Mouse (Mus musculus): ENCODE results near the gene Ces1b.

The Ces1b gene

DNA sequence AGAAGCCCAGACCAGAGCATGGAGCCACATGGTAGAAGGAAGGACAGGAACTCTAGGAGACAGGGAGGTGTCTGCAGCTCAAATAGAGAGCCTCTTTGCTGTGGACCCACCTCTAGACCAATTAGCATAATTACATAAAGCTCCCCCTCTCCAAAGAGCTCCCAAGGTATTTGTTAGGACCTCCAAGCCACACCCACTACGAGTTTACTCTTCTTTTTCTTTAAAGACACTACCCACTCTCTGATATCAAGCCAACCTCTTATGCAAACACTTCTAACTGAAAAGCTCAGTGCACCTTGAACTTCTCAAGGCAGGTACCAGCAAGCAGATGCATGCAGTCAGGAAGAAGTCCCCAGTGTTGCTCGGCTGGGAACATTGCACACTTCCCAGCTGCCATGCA is at the start of gene Ces1b:
TSS of gene Ces1b (minus strand) at position 131 of the 400 bp plus-strand sequence.
- DNase-seq = no peak

DNA sequence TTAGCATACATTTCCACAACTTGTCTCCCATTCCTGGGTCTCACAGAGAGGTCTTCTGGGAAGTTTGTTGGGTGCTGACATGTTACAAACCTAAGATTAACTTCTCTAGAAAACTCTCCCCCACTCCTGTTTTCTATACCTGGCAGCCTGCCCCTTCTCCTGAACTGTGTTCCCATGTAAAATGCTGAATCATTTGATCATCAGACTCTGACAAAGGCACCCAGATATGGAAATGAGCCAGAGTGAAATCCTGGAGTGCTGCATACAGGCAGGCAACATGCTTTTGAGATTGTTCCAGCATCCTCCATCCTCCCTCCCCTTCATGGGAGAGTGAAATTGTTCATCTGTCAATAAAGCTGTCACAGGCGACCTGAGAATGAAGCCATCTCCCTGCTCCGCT is 46.7 kb upstream of the Ces1b start:
- no peak for DNase-seq

DNA sequence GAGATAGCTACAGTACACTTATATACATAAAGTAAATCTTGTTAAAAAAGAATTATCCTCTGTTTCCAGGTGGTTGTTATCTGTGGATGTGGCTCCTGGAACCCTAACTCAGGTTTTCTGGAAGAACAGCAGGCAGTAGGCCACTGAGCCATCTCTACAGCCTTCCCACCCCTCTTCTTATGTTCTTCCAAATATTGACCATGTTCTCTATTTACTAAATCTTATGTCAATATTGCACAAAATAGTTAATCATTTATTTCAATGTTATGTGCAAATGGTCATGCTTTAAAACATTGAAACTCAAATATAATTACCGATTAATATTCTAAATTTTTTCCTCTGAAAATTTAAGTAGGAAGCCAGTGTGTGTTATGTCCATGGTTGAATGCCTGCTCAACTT is 42.2 kb upstream of the Ces1b start:
- DNase-seq = no peak

DNA sequence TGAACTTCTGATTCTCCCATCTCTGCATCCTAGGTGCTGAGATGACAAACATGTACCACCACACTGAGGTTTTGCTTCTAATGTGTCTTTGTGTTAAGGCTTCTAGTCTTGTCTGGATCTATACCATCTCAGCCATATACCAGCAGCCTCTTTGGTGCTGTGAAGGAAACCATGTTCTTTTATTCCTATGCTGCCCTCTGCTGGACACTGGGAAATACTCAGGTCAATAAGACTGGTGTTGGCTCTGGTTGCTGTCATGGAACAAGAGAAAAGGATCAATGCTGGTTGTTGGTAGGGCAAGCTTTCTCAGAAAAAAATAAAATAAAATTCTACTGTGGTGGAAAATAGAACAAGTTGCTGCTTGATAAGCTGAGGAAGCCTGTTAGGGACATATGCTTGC is 15.6 kb upstream of the Ces1b start:
- DNase-seq = no peak

DNA sequence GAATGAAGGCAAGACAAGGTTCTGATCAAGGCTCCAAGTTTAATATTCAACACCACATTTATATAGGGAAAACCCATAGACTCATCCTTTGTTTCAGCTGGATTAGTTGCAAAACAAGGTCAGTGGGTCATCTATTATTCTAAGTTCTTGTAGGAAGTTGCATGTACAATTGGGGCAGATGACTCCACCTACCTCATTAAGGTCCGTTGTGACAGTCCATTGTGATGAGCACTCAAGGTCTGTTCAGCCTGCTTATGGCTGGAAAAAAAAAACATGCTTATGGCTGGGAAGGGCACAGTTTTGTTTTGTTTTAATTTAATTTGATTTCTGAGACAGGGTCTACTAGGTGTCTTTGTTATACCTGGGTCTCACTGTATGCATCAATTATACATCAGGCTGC is 11.5 kb upstream of the Ces1b start:
- no peak for DNase-seq

DNA sequence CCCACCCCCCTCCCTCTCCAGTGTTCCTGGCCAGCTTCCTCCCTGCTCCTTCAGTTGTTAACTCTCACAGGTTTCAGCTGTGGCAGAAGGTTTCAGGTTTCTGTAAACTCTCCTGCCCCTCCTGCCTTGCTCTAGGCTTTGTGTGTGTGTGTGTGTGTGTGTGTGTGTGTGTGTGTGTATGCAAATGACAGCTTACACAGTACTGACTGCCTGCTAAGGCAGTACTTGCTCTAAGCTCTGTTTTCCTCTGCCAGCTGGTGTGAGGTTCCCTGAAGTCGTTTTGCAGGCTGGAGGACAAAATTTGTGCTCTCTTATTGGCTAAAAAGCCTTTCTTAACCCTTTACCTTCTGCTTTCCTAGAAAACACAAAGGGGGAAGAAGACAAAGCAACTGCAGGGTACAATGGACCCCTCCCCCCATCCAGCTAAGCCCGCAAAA is 8.9 kb upstream of the Ces1b start:
- no peak for DNase-seq

DNA sequence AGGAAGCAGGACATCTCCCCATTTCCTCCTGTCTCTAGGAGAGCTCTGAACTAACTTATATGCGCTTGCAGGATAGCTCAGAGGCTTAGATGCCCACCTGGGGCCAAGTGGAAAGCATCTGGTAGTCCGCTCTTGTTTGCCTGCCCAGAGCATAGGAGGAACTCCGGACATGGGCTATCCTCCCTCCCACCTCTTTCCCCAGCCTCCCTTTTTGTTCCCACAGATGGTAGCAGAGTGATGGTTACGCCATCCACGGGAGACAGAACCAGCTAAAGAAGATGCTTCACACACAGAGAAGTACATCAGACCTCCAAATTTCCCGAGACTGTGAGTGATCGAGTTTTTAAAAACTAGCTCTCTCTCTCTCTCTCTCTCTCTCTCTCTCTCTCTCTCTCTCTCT is 8.4 kb upstream of the Ces1b start:
- DNase-seq = no peak

DNA sequence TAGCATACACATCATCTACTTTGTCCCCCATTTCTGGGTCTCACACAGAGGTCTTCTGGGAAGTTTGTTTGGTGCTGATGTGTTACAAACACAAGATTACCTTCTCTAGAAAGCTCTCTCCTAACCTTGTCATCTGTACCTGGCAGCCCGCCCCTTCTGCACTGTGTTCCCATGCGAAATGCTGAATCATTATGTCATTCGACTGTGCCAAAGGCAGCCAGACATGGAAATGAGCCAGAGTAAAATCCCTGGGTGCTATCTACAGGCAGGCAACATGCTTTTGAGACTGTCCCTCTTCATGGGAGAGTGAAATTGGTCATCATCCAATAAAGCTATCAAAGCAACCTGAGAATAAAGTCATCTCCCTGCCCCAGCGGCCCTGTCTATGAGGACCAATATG is 4.6 kb downstream of the Ces1b start:
- no peak for DNase-seq

DNA sequence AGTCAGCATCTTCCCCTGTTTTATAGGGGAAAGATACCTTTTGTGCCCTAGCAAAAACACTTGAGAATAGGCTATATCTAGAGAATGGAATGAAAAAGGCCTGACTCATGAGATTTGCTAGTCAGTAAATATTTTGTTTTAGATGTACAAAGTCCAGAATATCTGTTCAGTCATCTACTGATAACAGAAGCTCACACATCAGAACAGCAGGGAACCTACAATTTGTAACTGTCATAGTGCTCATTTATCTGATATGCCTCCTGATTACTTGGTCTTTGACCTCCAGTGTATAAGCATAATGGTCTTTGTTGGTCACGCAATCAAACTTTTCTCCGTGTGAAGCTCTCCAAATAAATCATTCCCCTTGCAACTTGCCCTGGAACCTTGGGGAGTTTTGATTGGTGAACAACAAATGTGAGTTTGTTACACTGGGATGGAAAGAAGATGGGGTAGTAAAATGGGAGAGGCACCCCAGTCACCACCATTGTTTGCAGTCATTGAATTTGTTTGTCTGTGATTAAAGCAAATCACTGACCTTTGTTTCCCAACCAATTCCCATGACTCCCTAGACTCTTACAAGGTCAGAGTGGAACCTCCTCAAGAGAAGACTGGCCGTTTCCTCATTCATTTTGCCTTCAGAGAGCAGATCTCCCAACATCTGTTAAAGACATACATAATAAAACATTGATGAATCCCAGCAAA is 16.2 kb downstream of the Ces1b start:
- DNase-seq = no peak

DNA sequence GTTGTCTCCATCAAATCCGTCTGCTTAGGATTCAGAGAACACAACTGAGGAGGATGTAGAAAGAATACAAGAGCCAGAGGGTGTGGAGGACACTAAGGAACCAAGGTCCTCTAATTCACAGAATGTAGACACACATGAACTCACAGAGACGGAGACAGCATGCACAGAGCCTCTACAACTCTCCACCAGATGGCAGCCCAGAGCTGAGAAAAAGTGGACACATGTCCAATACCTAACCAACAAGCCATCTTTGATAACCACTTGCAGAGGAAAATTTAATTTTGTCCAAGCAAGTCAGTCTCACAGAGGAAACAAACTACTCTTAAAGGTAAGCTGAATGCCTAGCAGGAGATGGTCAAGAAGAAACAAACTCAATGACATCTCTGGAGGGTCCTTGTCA is 20.6 kb downstream of the Ces1b start:
- peak in 1 of 2 experiments; percentile 1 for DNase-seq

DNA sequence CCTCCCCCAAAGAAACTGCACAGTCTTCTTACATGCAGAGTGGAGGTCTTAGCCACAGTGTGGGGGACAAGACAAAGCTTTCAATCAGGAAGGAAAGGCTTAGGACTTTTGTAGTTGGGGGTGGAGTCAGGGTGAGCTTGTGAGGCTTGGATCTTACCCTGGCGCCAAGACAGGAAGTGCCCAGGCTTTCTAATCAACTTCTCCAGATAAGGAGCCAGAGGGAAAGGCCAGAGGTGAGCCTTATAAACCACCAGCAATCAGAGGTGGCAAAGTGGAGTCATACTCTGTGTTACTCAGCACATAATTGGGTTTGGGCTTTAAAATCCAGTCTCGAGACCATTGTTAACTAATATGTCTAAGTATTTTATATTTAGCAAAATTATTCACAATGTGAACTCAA is 24.6 kb downstream of the Ces1b start:
- no peak for DNase-seq

DNA sequence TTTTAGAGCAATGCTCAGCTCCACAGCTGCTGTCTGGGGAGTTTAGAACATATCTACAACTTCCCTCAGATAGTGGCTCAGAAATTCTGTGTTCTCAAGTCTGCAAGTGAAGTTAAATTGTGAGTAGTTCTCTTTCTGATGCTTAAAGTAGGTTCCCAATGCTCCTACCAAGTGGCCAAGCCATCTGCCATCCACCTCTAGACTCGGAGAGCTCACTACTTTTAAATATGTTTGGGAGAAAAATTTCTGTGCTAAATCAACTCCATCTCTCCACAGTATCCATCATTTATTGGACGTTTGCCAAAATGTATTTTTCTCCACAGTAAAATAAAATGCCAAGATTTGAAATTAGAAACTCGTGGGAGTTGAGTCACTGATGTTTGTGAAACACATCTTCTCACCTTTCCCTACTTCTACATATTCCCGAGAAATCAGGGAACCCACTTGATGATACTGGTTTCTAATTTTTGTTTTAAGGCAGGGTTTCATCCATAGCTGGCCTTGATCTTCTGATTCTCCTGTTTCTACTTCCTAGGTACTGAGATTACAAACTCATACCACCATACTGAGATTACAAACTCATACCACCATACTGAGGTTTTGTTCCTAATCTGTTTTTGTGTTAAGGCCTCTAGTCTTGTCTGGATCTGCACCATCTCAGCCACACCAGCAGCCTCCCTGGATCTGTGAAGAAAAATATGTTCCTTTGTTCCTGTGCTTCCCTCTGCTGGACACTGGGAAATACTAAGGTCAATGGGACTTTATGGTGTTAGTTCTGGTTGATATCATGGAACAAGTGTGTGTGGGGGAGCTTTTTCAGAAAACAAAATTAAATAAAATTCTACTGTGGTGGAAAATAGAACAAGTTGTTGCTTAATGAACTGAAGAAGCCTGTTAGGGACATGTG is 31.1 kb downstream of the Ces1b start:
- no peak for DNase-seq

DNA sequence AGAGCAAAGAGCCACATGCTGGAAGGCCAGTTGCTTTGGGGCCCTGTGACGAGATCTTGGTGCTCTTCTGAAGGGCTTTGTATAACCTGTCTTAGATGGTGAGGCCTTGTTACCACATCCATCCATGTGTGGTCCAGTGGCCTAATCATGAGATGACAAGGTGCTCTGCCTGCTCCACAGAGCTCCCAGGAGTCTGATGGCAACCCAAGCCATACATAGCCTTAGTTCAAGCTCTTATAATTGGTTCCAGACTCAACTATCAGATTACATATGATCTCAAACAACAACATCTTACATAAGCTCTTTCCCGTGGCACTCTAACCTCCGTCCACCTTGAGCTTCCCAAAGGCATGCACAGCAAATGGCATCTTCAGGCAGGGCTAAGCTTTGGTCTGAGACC is 31.7 kb downstream of the Ces1b start, which contains the start of gene Ces1a:
TSS of gene Ces1a (minus strand) at position 101 of the 400 bp plus-strand sequence.
- no peak for DNase-seq

DNA sequence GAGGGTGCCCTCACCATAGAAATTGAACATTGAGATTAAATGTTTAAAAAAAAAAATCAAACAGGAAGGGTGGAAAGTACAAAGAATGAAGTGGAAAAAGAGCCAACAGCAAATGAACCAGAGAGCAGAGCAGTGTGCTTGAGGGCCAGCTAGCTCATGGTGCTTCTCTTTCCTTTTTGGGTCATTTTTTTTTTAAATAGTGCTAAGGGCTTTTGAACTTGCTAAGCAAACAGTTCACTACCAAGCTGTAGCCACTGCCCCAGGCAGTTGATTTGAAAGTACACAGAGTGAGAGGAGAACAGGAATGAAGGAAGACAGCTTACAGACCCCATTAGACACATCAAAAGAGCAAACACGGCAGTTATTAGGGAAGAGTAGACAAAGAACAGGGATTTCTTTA is 36.7 kb downstream of the Ces1b start:
- no peak for DNase-seq

DNA sequence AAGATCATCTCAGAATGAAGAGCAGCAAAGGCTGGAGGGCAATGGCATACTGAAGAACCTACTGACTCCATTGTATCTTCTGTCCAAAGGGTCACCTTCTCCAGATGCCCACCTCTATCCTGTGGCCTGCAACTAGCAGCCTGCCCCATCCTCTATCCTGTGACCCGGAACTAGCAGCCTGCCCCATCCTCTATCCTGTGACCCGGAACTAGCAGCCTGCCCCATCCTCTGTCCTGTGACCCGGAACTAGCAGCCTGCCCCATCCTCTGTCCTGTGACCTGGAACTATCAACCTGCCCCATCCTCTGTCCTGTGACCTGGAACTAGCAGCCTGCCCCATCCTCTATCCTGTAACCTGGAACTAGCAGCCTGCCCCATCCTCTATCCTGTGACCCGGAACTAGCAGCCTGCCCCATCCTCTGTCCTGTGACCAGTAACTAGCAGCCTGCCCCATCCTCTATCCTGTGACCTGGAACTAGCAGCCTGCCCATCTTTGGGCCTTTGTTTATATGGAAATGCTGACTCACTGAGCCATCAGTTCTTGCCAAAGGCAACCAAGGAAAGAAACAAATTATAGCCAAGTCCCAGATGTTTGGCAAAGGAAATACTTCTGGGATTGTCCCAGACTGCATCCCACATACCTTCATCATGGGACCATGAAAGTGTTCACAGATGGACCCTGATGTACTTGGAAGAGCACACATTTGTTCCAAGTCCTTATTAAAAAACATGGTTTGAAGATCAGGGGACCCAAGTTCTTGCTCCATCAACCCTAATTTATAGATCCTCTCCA is 38.8 kb downstream of the Ces1b start:
- DNase-seq = no peak

DNA sequence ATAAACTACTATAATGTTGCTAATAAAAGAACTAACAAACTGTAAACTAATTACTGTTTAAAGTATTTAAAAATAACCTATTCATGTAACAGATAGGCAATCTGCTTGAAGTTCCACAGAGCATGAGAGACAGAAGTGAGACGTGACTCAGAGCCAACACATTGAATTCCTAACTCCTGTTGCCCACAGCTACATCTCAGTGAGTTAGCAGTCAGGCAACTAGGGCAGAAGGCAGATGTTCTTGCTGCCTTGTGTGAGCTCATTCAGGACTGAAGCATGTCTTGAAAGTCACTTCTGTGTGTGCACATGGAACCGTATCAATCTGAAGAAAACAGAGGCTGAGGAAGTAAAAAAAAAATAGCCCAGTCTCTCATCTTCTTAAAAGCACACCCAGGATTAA is 39.6 kb downstream of the Ces1b start:
- no peak for DNase-seq

DNA sequence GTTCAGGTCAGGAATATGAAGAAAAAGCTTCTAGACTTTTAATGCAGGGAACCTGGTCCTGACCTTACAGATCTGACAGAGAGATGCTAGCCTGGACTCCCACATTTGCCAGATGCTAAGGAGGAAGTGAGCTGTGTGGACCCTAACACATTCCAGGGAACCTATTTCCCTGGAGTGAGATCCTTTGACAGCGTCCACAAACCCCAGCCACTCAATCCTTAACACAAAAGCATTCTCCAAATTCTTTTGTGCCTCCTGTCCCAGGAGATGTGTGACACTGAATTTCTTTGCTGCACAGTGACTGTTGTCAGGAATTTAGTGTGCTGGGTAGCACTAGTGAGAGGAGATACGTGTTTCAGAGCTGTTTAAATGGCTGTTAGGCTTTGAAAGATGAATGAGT is 41.0 kb downstream of the Ces1b start:
- no peak for DNase-seq

DNA sequence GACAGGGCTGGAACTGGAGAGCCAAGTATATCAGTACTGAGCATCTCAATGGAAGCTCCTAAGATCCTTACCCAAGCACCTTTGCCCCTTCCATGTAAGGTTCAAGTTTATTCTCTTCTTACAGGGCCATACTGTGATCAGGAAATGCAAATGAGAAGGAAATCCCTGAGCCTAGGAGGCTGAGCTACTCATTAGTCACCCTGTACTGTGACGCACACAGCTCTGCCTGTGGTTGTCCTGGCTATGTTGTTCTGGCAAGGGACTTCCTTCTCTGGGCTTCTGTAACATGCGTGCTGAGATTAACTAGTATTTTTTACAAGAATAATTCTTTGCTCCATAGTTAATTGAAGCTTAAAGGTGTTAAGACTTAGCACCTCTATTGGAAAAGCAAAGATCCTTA is 49.2 kb downstream of the Ces1b start:
- DNase-seq = no peak

DNA sequence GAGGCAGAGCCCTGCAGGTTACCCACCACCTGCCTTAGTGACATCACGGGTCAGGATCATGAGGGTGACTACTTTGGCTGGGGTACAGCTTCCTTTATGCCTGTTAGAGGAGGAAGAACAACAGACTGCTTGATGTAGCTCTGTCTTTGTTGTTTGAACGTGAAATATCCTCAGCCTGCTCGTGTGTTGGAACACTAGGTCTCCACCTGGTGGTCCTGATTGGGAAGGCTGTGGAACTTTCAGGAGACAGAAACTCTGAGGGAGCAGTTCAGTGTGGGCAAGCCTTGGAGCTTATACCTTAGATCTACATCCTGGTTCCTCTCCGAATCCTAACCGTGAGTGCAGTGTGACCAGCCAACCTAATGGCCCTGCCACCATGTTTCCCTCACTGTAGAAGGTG is 58.1 kb downstream of the Ces1b start:
- no peak for DNase-seq

DNA sequence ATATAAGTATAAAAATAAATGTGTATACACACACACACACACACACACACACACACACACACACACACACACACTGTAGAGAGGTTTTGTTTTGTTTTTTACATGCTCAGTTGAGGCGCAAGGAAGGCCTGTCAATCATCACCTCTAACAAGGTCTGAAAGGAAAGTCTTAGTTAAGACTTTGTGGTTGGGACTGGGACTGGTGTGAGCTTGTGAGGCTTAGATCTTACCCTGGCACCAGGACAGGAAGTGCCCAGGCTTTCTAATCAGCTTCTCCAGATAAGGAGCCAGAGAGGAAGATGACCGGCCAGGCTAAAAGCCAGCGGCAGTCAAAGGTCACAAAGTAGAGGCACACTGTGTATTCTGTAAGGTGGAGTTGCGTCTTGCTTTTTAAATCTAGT is 65.5 kb downstream of the Ces1b start:
- no peak for DNase-seq

DNA sequence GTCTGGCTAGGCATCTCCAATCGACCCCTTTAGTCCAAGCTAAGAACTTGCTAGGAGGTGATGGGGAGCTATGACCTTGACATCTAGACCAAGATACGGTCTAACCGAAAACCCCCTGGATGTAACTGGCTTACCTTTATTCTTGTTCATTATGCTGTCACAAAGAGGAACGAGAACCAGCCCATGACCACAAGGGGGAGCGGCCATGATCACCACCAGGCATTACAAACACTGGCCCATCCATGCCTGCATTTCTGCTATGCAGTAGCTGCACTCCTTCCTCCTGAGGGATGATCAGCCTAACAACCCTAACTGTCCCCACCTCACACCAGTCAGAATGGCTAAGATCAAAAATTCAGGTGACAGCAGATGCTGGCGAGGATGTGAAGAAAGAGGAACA is 67.6 kb downstream of the Ces1b start:
- DNase-seq = no peak

DNA sequence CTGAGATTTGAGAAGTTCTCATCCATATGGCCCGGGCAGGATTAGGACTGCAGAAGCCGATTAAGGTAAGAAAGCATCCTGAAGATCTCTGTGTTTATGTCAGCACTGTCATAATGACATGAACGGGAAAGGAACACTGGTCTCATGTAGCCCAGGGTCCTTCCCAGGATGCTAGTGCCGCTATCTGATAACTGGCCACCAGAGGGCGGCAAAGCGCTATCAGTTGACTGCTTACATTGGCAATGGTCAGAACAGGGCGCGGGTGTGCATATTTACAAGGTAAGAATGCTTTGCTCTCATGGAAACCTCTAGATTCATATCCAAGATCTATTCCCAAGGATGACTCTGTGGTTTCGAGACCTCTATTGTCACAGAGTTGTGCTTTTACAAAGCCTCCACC is 68.4 kb downstream of the Ces1b start:
- peak; percentile 67 to 69 for DNase-seq

DNA sequence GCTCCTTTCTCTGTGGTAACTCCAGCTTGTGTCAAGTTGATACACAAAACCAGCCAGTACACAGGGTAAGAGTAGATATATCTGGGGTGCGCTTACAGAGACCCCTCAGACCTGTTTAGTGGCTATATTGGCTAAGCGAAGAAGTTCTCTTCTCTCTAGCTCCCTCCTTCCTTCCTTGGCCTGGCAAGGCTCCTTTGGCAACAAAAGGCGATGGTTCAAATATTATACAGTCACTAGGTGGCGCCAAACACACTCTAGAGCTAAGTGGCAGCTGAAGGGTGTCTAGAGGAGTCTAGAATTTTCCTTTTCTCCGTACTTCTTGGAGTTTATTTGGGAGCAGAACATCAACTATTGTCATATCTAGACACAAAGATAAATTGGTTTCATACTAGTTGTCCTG is 69.5 kb downstream of the Ces1b start:
- DNase-seq = no peak
